Mouse (Mus musculus) heart, adult 9 months (tissue): ENCODE data around the gene Sass6.
"Not testable (repeated sequence)": the region's sequence is repeated elsewhere in the genome, so short reads cannot be mapped to it uniquely, and the experiment has no call there.

Experiments used
- DNase-seq, 2 experiments: peaks; one replicate each; pipeline ENCODE4 v3.0.0; 2022; ENCODE audit warnings: low spot score in 2 of 2

Sass6 gene

GRCm38 (mm10) chr3:116594728-116595602 is at the start of gene Sass6:
Gene Sass6, plus strand, starts transcription at chr3:116594982.
- DNase-seq = peak; percentile 96 to 97

- no peak for DNase-seq
Observed at GRCm38 (mm10) chr3:116547430-116547829, 47.4 kb upstream of the Sass6 start.

- no peak for DNase-seq
Observed at GRCm38 (mm10) chr3:116551362-116551761, 43.4 kb upstream of the Sass6 start.

GRCm38 (mm10) chr3:116561315-116561714 is 33.5 kb upstream of the Sass6 start:
- not testable (repeated sequence) for DNase-seq

- DNase-seq = peak; percentile 40 to 55
Observed at GRCm38 (mm10) chr3:116562408-116563094, 32.2 kb upstream of the Sass6 start, which contains the start of gene Lrrc39. Gene Lrrc39, plus strand, starts transcription at chr3:116562973.

- no peak for DNase-seq
Observed at GRCm38 (mm10) chr3:116563095-116563492, 31.7 kb upstream of the Sass6 start.

GRCm38 (mm10) chr3:116570628-116571027 is 24.2 kb upstream of the Sass6 start:
- DNase-seq = no peak

GRCm38 (mm10) chr3:116577286-116577685 is 17.5 kb upstream of the Sass6 start:
- DNase-seq = no peak

- DNase-seq = no peak
Observed at GRCm38 (mm10) chr3:116582201-116582600, 12.6 kb upstream of the Sass6 start.

- DNase-seq = no peak
Observed at GRCm38 (mm10) chr3:116594076-116594727, 580 bp upstream of the Sass6 start.

- DNase-seq = no peak
Observed at GRCm38 (mm10) chr3:116595603-116595991, 815 bp downstream of the Sass6 start.

- no peak for DNase-seq
Observed at GRCm38 (mm10) chr3:116599705-116600104, 4.9 kb downstream of the Sass6 start.

GRCm38 (mm10) chr3:116601005-116601404 is 6.2 kb downstream of the Sass6 start:
- no peak for DNase-seq

GRCm38 (mm10) chr3:116601781-116602180 is 7.0 kb downstream of the Sass6 start:
- no peak for DNase-seq

GRCm38 (mm10) chr3:116604570-116604969 is 9.8 kb downstream of the Sass6 start:
- DNase-seq = no peak

GRCm38 (mm10) chr3:116614295-116614892 is 19.6 kb downstream of the Sass6 start, which contains the start of gene Trmt13:
Gene Trmt13, minus strand, starts transcription at chr3:116614587.
- peak in 1 of 2 experiments; percentile 31 for DNase-seq

- no peak for DNase-seq
Observed at GRCm38 (mm10) chr3:116615318-116616068, 20.7 kb downstream of the Sass6 start.

GRCm38 (mm10) chr3:116618855-116619254 is 24.1 kb downstream of the Sass6 start:
- no peak for DNase-seq

- no peak for DNase-seq
Observed at GRCm38 (mm10) chr3:116620636-116621370, 26.0 kb downstream of the Sass6 start.

- no peak for DNase-seq
Observed at GRCm38 (mm10) chr3:116622641-116623040, 27.9 kb downstream of the Sass6 start.
